Mouse (Mus musculus) ES-E14 (cell line): ENCODE data around the gene Ddx28.

ENCODE experiments used
- CHD2 ChIP-seq: IDR thresholded peaks from 2 replicates; pipeline ENCODE4 v1.6.1; 2014; ENCODE audit warnings: mild to moderate bottlenecking, low read depth, low read length, inconsistent platforms
- ZC3H11A ChIP-seq: IDR thresholded peaks from 2 replicates; pipeline ENCODE4 v1.6.1; 2012; ENCODE audit warnings: low read depth, mild to moderate bottlenecking, inconsistent platforms, low read length, borderline replicate concordance
- ZNF384 ChIP-seq: IDR thresholded peaks from 2 replicates; pipeline ENCODE4 v1.6.1; 2012; ENCODE audit warnings: low read depth, low read length, inconsistent platforms

DNA sequence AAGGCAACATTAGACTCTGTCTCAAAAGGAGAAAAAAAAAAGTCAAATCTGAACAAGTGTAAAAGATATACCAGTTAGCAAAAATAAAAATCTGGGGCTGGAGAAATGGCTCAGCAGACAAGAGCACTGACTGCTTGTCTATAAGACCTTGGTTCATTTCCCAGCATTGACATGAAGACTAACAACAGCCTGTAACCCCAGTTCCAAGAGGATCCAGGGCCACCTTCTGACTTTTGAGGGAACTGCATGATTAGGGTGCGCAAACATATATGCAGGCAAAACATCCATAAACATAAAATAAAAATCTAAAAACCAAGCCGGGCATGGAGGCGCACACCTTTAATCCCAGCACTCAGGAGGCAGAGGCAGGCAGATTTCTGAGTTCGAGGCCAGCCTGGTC, 5.3 kb downstream of the Ddx28 start:
- TF ChIP-seq ZC3H11A, result no peak
- no peak for TF ChIP-seq ZNF384
- no peak for TF ChIP-seq CHD2
